Mouse (Mus musculus) hindbrain, embryonic 14.5 days (tissue): ENCODE data around the gene Cap2. TPM values are rescaled to one million over a fixed set of nuclear protein-coding genes. Genes with fewer than 3 reads are reported as not detected.

Experiments
- polyA plus RNA-seq: library from polyadenylated mRNA; unstranded; fragments of >200 nt; fragmentation: Nextera tagmentation; extraction: Ambion mirVana; gene quantifications from 2 replicates; pipeline ENCODE4 v1.2.1, GENCODE M21; 2014

The Cap2 gene
- polyA plus RNA-seq, 1 experiment from 2014 or later: 7.3 TPM

Other genes with a start within 250 kb of the Cap2 start
- 0.15 TPM in 1 of 2 replicates, not detected in the other for gene Stmnd1, start 228.1 kb upstream of the Cap2 start, polyA plus RNA-seq
- 2.7 TPM in 2 replicates for gene Rbm24, start 83.4 kb upstream of the Cap2 start, polyA plus RNA-seq
- gene Fam8a1, start 167.7 kb downstream of the Cap2 start, polyA plus RNA-seq: 15.4 and 17.4 TPM in 2 replicates
- 25.9 and 33.2 TPM in 2 replicates for gene Nup153, start 226.1 kb downstream of the Cap2 start, polyA plus RNA-seq